In the genomic region with DNA sequence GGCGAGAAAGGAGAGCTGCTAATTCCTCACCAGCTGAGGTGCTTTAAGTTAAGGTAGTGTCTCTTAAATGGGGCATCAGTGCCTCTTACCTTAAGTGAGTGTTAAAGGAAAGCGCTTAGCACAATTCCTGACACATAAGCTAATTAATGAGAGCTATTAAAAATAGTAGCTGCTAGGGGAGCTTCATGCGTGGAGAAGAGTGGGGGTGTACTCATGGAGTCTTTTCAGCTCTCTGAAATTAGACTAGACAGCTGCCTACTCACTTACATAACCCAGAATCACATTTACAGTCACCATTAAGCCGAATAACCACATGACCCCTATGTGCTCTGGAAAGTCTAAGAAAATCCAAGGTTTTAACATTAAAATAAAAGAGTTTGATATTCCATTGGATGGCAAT, we compare ENCODE assay signal across 10 mouse cellular contexts.
"Had no signal": no experiment of that assay in that cellular context is flagged by ENCODE, and none has a peak within 500 bp of the region (broad histone marks: within the 10 kb centered on the region; RNA-seq: fewer than 3 reads in every experiment).

No protein-coding gene starts in this region.

- DNase-seq: kidney, adult 11 months; kidney, adult 8-10 months; kidney, postnatal 10 days; kidney, postnatal 36 days; lung, adult 18-20 months; lung, postnatal 10 days; lung, postnatal 36 days; retina, postnatal 1 day; right cerebral cortex, postnatal 4 days; thymus, postnatal 25 days had no signal
